Mouse (Mus musculus): ENCODE data around the gene Tpm4. TPM values are rescaled to one million over a fixed set of nuclear protein-coding genes. Genes with fewer than 3 reads are reported as not detected.
"Not testable (repeated sequence)": the region's sequence is repeated elsewhere in the genome, so short reads cannot be mapped to it uniquely, and the experiment has no call there.

Gene Tpm4
- total RNA-seq (2021): 100 to 1,000 TPM; 188 to 222 TPM
- polyA plus RNA-seq (2012; rRNA removed): 30.1 and 33.3 TPM in 2 replicates
- long read RNA-seq, transcript Tpm4-201 (8 exons, 2,128 nt): major isoform, 197 of 208 reads
- long read RNA-seq, partial matches to known transcripts: 0 of 208 reads
- long read RNA-seq, other reads (novel, unspliced or antisense): 11 of 208 reads

DNA sequence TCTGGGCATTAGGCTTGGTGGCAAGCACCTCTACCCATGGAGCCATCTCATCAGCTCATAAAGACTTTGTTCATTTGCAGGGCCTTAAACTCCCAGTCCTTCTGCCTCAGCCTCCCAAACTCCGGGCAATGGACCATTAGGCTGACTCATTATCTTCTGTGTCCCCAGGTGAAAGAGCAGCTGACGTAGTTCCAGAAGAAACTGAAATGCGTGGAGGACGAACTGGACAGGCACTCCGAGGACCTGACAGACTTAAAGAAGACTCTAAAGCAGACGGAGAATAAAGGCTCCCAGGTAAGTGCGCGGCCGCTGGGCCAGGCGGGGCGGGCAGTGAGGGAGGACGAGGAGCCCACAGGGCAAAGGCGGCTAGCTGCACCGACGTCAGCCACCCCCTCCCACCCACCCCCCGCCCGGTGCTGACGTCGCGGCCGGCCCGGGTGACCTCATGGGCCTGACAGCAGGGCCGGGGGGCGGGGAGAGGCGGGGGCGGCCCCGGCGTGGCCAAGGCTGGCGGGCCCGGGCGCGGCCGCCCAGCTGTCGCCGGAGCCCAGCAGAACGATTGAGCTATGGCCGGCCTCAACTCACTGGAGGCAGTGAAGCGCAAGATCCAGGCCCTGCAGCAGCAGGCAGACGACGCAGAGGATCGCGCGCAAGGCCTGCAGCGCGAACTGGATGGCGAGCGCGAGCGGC, at the start of gene Tpm4:
Tpm4 (plus strand) TSS at position 220 of the 690 bp plus-strand sequence.
- peak; percentile 88 for DNase-seq

DNA sequence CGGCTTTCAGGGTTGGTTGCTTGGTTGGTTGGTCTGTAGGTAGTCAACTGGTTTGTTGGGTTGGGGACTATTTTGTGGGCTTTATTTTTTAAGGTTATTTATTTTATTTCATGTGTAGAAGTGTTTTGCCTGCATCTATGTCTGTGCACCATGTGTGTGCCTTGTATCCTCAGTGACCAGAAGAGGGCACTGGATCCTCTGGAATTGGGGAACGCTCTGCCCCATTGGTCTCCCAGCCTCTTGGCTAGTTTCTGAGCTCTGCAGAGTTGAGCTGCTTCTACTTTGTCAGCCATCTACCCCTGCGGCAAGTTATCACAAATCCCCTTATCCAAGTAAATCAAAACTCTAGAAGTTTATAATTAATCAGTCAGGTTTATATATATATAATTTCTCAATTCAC, 47.2 kb upstream of the Tpm4 start:
- DNase-seq: not testable (repeated sequence)

DNA sequence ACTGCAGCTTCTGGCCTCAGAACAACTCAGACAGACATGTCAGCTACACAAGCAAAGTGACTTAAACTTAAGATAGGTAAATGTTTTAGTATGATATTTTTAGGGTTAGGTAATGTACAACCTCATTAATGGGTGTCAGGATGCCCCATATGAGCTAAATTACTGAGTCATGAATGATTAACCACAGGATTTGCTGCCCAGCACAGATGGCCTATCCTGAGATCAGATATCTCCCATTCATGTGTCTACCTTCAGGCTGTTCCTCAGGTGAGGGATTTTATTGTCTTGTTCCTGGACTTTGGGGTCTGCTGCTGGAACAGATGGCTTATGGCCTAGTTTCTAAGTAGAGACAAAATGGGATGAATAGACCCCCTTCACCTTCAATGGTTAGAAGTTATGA, 38.1 kb upstream of the Tpm4 start:
- not testable (repeated sequence) for DNase-seq

DNA sequence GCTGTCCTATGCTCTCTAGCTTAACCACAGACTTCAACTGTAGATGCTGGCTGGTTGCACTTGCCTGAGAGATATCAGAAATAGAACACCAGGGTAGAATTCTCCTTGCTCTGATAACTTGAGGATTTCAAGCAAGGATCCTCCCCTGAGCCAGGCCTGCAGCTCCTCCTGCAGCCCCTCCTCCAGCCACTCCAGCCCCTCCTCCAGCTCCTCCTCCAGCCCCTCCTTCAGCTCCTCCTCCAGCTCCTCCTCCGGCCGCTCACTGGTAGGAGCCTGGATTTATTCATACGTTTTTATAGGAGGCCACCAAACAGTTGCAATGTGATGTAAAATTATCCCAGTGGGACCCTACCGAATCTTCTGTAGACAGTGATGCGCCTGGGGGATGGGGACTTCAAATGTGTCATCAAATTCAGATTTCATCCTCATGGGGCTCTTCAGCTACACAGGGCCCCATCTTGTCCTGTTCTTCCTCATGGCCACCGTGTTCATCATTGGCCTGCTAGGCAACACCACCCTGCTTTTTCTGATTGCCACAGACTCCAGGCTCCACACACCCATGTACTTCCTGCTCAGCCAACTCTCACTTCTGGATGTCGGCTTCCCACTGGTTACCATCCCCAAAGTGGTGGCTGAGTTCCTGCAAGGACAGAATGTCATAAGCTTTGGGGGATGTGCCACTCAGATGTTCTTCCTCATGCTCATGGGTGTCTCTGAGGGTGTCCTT, 35.2 kb upstream of the Tpm4 start:
- peak; percentile 59 for DNase-seq

DNA sequence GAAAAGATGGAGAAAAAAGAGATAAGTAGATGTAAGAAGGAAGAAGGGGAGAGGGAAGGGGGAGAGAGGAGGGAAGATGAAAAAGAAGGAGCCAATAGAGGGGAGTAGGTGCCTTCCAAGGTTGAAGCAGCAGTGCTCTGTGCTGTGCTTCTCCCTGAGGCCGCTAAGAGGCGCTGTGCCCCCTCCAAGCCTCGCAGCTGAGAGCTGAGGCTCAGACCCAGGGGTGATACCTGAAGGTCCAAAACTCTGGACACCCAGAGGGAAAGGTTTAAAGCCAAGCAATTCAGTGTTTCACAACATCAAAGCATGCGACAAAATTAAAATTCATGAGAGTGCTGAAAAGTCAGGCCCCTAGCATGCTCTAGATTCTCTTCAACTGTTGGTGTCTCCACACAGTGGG, 29.6 kb upstream of the Tpm4 start:
- no peak for DNase-seq

DNA sequence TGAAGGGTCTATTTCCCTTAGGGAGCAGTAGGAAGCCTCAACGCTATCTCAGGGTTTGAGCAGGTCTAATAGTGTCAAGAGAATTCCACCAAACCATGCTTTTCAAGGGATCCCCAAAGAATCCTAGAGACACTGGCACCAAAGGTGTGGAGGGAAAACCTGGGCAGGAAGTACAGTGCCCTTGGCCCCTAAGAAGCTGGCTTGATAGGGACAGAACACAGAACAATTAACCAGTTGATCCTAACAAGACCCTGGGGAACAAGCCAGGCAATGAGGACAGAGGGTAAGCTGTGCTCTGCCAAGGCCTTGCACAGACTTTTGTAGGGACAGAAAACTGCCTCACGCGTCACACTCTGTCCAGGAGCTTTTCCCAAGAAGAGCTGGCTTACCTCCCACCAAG, 28.0 kb upstream of the Tpm4 start, which contains the start of gene Olfr374:
Olfr374 (plus strand) TSS at position 301 of the 400 bp plus-strand sequence.
- DNase-seq: no peak

DNA sequence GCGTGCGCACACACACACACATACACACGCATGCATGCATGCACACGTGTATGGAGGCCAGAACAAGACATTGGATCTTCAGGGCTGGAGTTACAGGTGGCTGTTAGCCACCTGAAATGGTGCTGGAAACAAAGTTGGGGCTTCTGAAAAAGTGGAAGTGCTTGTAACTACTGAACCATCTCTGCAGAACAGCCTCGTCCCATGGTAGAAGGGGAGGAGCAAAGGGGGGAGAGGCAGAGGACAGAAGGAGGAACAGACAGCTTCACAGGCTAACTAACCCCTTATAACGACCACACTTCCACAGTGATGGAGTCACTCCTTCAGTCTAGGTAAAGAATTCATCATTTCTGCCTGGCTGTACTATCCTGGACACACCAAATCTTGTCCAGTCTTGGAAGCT, 23.9 kb upstream of the Tpm4 start:
- no peak for DNase-seq

DNA sequence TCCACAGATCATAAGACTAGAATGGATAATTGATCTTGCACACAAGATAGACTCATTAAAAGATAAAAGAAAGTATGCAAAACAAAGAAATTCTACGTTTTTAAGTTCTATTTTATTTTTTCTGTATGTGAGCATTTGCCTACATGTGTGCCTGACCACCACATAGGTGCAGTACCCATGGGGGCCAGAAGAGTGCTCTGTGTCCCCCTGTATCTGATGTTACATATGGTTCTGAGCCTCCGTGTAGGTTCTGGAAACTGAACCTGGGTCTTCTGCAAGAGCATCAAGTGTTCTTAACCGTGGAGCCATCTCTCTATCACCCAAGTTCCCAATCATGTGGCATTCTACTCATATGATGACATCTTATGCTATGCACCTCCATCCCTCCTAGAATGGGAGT, 22.3 kb upstream of the Tpm4 start:
- DNase-seq: no peak

DNA sequence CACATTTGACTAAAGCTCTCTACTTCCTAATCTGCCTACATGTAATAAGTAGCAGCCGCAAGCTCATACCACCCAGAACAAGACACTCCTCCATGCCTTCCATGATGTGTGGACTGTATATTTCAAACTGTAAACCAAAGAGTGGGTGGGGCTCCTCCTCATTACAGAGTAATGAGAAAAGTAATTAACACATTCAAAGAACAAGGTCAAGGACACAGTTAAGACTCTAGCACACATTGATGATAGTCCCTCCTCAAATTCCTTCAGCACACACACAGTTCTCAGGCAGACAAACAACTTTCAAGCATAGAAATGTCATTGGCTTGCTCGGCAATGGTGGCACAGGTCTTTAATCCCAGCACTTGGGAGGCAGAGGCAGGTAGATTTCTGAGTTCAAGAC, 19.6 kb upstream of the Tpm4 start:
- no peak for DNase-seq

DNA sequence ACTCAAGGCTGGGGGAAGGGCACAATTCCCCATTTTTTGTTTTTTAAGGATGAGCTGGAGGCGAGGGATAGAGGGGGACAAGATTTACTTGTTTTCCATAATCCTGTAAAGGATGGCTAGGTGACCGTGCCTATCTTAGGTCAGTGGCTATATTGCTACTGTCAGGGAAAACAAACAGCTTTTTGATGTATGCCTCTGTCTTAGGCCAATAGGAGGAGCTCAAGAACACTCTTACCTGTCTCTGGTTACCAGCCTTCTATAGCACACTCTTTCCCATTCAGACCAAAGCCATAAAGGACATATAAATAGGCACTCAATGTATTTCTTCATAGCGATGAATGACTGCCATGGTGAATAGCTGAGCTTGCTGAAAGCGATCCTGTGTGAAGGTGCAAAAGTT, 16.2 kb upstream of the Tpm4 start:
- DNase-seq: no peak

DNA sequence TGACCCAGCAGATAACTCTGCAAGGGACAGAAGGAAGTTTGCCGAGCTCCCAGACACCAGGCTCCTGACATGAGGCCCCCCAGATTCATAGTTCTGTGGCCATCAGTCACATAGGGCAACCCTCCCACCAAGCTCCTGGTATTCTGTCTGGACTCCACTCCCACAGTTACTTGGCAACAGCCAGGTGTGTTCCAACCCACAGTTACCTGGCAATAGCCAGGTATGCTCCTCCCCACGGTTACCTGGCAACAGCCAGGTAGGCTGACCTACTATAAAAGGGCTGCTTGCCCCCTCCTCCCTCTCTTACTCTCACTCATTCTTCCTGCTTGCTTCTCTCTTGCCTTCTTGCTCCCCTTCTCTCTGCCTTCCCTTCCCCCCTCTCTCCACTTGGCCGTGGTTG, 13.3 kb upstream of the Tpm4 start:
- not testable (repeated sequence) for DNase-seq

DNA sequence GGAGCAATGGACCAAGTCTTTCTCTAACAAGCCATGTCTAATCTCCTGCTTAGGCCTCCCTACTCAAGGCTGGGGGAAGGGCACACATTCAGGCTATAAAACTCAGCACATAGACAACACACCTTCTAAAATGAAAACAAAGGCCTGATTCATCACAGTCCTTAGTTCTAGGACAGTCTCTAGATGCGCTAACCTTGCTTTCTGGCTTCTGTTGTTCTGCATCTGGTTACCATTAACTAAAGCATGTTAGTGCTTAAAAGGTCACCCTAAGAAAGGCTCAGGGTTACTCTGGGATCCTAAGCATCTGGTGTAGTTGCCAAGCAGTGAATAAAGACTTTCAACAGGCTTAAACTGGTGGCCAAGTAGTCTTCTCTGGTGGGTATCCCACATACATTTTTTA, 12.8 kb upstream of the Tpm4 start:
- DNase-seq: no peak

DNA sequence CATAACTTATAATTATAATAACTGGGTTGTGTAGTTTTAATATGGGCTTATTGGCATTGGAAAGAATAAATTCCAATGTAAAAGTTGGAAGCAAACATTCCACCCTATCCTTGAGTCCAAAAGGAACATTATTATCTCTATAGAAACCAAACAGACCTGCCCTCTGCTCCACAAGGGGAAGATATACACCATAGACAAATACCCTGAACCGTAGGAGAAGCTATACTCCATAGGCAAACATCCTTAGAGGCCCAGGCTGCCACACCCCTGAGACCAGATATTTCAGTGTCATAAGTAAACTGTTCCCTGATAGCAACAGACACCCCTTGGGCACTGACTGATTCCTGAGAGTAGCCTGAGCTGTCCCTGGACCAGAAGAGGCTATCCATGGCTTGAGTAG, 6.9 kb upstream of the Tpm4 start:
- DNase-seq: no peak

DNA sequence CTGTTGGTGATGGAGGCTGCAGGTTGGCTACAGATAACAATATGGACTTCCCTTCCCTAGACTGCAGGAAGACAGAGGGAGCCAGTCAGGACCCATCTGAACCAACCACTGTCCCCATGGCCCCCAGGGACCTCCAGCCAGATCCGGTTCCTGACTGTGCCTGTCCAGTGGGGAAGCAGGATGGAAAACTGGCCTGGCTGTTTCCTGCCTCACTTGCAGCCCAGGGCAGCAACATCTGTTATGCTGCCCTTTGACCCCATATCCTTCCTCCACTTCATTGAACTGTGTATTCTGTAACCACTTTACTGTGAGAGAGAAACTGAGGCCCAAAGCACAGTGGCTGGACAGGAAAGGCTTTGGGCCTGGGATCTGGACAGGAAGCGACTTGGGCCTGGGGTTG, 3.5 kb upstream of the Tpm4 start:
- peak; percentile 67 for DNase-seq

DNA sequence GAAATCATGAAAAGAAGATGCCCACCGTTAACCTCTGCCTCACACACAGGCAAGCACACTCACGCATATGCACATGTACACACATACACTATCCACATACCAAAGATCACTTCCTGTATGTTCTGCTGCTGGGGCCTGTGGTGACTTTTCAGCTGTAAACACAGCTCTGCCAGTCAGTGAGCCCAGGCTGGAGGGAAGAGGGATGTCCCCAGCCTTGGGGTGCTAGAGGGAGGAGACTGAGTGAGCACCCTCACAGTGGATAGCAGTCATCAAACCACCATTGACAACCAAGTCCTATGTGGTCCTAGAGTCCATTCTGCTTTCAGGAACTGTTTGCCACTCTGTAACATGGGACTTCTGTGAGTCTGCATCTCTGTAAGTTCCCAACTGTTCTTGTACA, 2.9 kb upstream of the Tpm4 start:
- DNase-seq: no peak

DNA sequence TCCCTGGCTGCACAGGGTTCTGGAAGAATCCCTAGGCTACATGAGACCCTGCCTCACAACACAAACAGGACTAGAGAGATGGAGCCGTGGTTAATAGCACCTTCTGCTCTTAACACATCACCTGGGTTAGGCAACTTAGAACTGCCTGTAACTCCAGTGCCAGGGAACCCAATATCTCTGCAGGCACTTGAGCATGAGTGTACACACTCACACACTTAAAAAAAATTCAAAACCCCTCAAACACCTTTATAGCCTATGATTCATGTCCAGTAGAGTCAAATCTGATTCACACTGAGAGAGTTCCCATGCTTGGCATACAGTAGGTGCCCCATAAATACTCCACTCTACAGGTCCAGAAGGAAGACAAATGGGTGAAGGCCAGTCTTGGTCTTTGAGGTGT, 2.4 kb upstream of the Tpm4 start:
- no peak for DNase-seq

DNA sequence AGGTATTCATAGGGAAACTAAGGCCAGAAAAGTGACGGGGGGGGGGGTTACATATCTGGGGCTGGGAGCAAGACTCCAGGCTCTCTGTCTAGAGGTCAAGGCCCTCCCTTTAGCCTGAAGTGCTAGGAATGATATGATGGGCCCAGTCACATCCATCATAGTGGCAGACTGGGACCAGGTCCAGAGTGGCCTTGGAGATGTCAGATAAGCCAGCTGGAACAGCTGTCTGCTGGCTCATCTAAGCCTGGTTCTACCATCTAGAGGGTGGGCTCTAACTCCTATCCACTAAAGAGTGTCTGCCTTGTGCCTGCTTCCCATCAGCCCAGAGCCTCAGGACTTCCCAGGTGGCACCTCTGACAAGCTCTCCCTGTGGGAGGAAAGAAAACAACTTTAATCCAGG, 1.9 kb upstream of the Tpm4 start:
- peak; percentile 86 for DNase-seq

DNA sequence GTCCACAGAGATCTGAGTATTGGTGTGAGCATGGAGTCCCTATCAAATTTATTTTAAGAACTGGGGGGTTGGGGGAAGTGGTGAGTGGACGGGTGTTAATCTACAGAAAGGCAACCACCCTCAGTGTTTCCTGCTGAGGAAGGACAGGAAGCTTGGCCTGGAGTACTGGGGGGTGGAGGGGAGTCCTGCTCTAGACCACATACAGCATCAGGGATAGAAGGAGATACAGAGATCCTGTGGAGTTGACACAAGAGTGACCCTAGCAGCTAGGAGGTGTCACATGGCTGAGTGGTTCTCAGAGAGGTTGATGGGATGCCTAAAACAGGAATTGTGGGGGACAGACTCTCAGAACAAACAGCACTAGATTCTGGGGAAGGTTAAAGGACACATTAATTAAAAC, 1.3 kb upstream of the Tpm4 start:
- DNase-seq: peak; percentile 20

DNA sequence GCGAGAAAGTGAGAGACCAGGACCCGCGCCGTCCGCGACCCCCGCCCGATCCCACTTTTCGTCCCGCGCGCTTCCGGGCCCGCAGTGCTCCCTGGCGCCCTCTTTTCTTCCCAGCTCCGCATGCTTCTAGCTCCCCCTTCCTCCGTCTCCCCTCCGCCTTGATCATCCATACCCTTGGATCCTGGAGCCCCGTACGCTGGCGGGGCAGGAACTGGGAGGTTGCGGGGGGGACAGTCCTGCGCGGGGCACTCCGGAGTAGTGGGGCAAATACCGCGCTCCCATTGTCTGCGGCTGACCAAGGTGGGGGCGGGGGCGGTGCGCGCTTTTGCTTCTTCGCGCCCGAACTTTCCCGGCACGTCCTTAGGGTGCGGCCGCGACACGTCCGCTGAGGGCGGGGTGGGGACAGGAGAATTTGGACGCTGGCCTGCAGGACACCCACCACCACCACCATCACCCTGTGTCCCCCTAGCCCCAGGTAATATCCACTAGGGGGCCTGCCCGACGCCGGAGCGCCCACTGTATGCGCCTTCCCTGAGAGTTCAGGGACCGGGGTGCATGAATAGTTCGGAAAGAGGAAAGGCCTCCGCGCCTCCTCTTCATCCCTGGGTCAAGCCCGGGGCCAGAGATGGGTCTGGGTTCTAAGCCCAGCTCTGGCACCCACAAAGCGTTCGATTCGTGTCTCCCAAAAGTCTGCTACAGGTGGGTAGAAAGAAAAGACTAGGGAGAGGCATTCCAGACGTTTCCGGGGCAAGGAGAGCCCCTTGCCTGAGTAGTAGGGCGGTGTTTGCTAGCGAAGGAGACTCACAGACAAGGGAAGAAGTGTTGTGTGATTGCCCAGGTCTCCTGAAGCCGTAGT, 899 bp downstream of the Tpm4 start:
- peak; percentile 63 for DNase-seq

DNA sequence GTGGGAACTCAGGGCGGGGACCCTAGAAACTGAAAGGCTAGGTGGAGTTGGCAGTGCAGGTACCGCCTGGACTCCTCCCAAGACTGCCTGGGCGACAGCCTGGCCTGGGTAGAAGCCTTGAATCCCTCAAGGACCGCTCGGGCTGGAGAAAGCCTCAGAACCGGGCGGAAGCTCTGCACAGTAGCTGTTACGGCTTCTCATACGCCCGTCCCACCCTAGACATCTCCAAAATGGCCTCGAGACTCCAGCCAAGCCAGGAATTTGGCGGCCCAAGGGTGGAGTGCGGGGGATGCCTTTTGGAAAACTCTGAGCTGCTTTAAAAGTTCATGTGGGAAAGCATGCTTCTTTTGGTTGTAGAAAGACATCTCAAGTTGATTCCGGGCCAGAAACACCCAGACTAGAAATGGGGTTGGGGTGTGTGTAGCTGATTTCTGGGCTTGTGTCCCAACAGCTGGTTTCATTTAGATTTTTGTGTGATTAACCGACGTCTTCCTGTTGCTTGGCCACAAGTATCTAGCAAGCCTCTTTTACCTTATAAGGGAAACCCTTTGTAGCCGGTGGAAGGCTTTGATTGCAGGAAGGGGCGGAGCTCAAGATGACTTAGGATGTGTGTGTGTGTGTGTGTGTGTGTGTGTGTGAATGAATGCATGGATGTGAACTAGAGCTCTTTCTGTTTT, 1.7 kb downstream of the Tpm4 start:
- peak; percentile 79 for DNase-seq

DNA sequence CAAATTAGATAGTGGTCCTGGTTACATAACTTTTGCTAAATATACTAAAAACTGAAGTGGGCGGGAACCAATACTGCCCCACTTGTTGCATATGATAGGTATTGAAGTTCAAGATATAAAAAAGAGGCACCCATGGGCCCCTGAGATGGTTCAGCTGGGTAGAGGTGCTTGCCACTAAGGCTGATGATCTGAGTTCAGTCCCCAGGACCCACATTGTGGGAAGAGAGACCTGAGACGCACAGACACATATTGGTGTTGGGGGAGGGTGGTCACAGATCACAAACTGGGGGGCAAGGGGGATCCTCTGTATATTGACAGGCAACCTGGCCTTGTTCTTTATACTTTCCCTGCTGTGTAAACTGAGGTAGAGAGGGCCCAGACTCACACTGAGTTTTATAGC, 2.7 kb downstream of the Tpm4 start:
- no peak for DNase-seq

DNA sequence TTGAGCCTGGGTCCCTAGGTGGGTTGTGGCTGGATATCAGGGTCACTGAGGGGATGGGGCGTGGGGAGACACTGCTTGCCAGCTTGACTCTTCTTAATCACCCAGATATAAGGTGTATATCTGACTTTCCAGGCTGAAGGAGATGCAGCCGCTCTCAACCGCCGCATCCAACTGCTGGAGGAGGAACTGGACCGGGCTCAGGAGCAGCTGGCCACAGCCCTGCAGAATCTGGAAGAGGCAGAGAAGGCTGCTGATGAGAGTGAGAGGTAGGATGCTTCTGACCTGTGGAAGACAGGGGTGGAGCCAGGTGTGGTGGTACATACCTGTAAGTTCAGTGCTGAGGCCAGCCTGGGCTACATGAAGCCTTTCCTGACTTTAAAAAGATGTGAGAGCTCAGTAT, 3.7 kb downstream of the Tpm4 start:
- DNase-seq: no peak
